Mouse (Mus musculus): ENCODE data around the gene Olfr1049.
"Not testable (repeated sequence)": the region's sequence is repeated elsewhere in the genome, so short reads cannot be mapped to it uniquely, and the experiment has no call there.

Gene Olfr1049

DNA sequence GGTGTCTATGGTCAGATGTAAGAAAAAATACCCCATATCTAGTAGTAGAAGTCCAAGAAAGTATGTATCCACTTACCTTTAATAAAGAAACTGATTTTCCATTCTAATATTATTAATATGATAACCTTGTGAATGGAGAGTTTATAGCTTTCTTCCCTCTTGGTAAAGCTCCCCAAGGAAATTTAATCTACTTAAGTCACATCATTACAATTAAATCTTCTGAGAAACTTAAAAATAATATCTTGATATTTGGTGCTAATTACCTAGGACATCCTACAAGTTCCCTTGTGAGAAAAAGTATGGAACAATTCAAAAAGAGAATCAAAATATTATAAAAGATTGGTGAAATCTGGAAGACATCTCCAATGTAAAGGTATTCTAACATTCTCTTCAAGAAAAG lies at the start of gene Olfr1049:
Gene Olfr1049, minus strand, starts transcription at position 101 of the 400 bp plus-strand sequence.
- DNase-seq, result not testable (repeated sequence)

GRCm38 (mm10) chr2:86292155-86292554 lies 34.0 kb upstream of the Olfr1049 start, which contains the start of gene Olfr1052:
Gene Olfr1052 (plus strand): TSS chr2:86292455.
- no peak for DNase-seq

DNA sequence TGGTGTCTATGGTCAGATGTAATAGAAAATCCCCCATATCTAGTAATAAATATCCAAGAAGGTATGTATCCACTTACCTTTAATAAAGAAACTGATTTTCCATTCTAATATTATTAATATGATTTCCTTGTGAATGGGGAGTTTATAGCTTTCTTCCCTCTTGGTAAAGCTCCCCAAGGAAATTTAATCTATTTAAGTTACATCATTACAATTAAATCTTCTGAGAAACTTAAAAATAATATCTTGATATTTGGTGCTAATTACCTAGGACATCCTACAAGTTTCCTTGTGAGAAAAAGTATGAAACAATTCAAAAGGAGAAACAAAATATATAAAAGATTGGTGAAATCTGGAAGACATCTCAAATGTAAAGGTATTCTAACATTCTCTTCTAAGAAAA lies 20.9 kb upstream of the Olfr1049 start, which contains the start of gene Olfr1051:
Gene Olfr1051, minus strand, starts transcription at position 101 of the 400 bp plus-strand sequence.
- DNase-seq, result not testable (repeated sequence)

DNA sequence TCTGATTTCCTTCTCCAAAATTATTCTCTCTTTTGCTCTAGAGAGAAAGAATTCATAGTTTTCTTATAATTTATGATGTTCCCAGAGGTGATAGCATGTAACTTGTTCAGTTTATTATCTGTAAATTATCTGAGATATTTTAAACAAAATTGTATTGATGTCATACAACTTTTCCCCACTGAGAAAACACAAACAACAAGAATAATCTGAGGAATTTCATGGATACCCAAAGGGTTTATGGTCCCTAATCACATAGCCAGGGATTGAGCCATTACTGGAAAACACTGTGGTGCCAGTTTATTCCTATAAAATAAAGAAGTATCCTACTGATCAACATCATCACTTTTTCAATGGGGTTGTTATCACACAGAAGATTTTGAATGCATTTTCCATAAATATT lies 17.9 kb downstream of the Olfr1049 start, which contains the start of gene Olfr1048:
Gene Olfr1048, minus strand, starts transcription at position 101 of the 400 bp plus-strand sequence.
- no peak for DNase-seq

- no peak for DNase-seq
Observed at GRCm38 (mm10) chr2:86231301-86231700, 26.8 kb downstream of the Olfr1049 start, which contains the start of gene Olfr1047. Gene Olfr1047 (minus strand): TSS chr2:86231401.

DNA sequence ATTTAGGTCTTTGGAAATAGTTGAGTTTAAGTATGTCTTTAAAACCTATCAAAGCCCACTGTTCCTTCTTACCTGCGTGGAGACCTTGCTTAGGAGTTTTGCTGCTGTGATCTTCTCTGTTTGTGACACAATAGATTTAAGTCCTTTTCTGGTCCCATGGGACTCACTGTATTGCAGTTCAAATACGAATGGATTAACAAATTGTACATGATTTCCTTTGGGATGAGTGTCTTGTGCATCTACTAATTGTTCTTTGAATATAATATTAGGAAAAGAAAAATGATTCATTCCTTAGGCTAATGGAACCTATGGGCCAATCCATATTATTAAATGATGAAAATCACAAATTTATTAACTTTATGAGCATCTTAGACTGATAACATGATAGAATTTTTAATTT lies 38.9 kb downstream of the Olfr1049 start, which contains the start of gene Olfr1046:
Gene Olfr1046, minus strand, starts transcription at position 101 of the 400 bp plus-strand sequence.
- no peak for DNase-seq

All from thymus, postnatal 36 days (tissue).